ENCODE assay signal across 8 mouse cellular contexts in genomic region chr8:74993081-74993474, GRCm38 (mm10). TPM values are rescaled to one million over a fixed set of nuclear protein-coding genes. Genes with fewer than 3 reads are reported as not detected.
A peak's percentile ranks its signal among the peaks of the same experiment; 100 is the strongest.
DNase-seq lines count a peak whose midpoint lies in the region; ATAC-seq and TF ChIP-seq lines count a peak whose summit lies in the region.

Hmgxb4 (plus strand) TSS chr8:74993356.

- H3K4me1 ChIP-seq in kidney, embryonic 14.5 days (ENCODE audit: control insufficient read depth, insufficient read depth, low read length): 0 out of 2 replicates have a peak, but pooled peaks cover 4% of the 10 kb centered on the region
- H3K4me1 ChIP-seq in forebrain, embryonic 16.5 days (replicated peaks; ENCODE audit: control insufficient read depth, insufficient read depth, low read length): peaks cover 5% of the 10 kb centered on the region
- no peaks in the 10 kb centered on the region; the same call in 1 of the 2 replicates for H3K4me1 ChIP-seq in intestine, postnatal 0 days (replicated peaks; ENCODE audit: control insufficient read depth, insufficient read depth, low read length)
- peaks cover 6% of the 10 kb centered on the region for H3K4me1 ChIP-seq in midbrain, embryonic 11.5 days (ENCODE audit: control insufficient read depth, insufficient read depth, low read length)

- no peaks in the 10 kb centered on the region for H3K9me3 ChIP-seq in kidney, embryonic 14.5 days (ENCODE audit: control insufficient read depth, low read length)
- H3K9me3 ChIP-seq in forebrain, embryonic 16.5 days (ENCODE audit: control insufficient read depth, low read length): no peaks in the 10 kb centered on the region
- H3K9me3 ChIP-seq in intestine, postnatal 0 days (ENCODE audit: control insufficient read depth): no peaks in the 10 kb centered on the region
- H3K9me3 ChIP-seq in midbrain, embryonic 11.5 days (ENCODE audit: control insufficient read depth, low read length): no peaks in the 10 kb centered on the region

- peak within 1 kb of the TSS; percentile 93 for H3K4me3 ChIP-seq in kidney, embryonic 14.5 days (ENCODE audit: low read length)
- H3K4me3 ChIP-seq in forebrain, embryonic 16.5 days (replicated peaks; ENCODE audit: low read length): peak within 1 kb of the TSS; percentile 66
- peak within 1 kb of the TSS; percentile 97 for H3K4me3 ChIP-seq in intestine, postnatal 0 days (ENCODE audit: low read depth, low read length)
- peak within 1 kb of the TSS; percentile 92 for H3K4me3 ChIP-seq in midbrain, embryonic 11.5 days (ENCODE audit: low read depth, low read length)

- peak within 1 kb of the TSS; percentile 64 for H3K4me2 ChIP-seq in kidney, embryonic 14.5 days (replicated peaks; ENCODE audit: low read depth, low read length)
- peak within 1 kb of the TSS; percentile 64 for H3K4me2 ChIP-seq in forebrain, embryonic 16.5 days (ENCODE audit: low read length)
- H3K4me2 ChIP-seq in intestine, postnatal 0 days (replicated peaks; ENCODE audit: low read depth): peak within 1 kb of the TSS; percentile 81
- peak within 1 kb of the TSS; percentile 57 for H3K4me2 ChIP-seq in midbrain, embryonic 11.5 days

- 0 out of 2 replicates have a peak, but pooled peaks have one; percentile 4 for ATAC-seq in kidney, embryonic 14.5 days (ENCODE audit: low FRiP score, low TSS enrichment)
- ATAC-seq in activated CD4-positive, CD25-positive, alpha-beta regulatory T cell, adult 4 months: peak; percentile 7
- peak; percentile 14 for ATAC-seq in forebrain, embryonic 16.5 days
- ATAC-seq in intestine, postnatal 0 days: 0 out of 2 replicates have a peak, but pooled peaks have one; percentile 3
- ATAC-seq in midbrain, embryonic 11.5 days (ENCODE audit: low FRiP score): peak; percentile 28

- WGBS in kidney, embryonic 14.5 days: 9% methylated on average over 8 of the region's 8 CpGs
- 8% methylated on average over 8 of the region's 8 CpGs for WGBS in forebrain, embryonic 16.5 days
- 10% methylated on average over 8 of the region's 8 CpGs for WGBS in intestine, postnatal 0 days
- WGBS in midbrain, embryonic 11.5 days: 15% methylated on average over 8 of the region's 8 CpGs

- H3K27me3 ChIP-seq in kidney, embryonic 14.5 days (ENCODE audit: control insufficient read depth, insufficient read depth, low read length): no peaks in the 10 kb centered on the region
- H3K27me3 ChIP-seq in forebrain, embryonic 16.5 days (replicated peaks; ENCODE audit: control insufficient read depth, insufficient read depth, low read length): 0 out of 2 replicates have a peak, but pooled peaks cover 2% of the 10 kb centered on the region
- no peaks in the 10 kb centered on the region for H3K27me3 ChIP-seq in intestine, postnatal 0 days (replicated peaks; ENCODE audit: control insufficient read depth, insufficient read depth, low read length)
- 0 out of 2 replicates have a peak, but pooled peaks cover 2% of the 10 kb centered on the region for H3K27me3 ChIP-seq in midbrain, embryonic 11.5 days (ENCODE audit: control insufficient read depth, insufficient read depth, low read length)

- H3K36me3 ChIP-seq in kidney, embryonic 14.5 days (ENCODE audit: control insufficient read depth, insufficient read depth, low read length): no peaks in the 10 kb centered on the region
- no peaks in the 10 kb centered on the region for H3K36me3 ChIP-seq in forebrain, embryonic 16.5 days (ENCODE audit: control insufficient read depth, insufficient read depth)
- no peaks in the 10 kb centered on the region for H3K36me3 ChIP-seq in intestine, postnatal 0 days (ENCODE audit: control insufficient read depth, insufficient read depth)
- no peaks in the 10 kb centered on the region for H3K36me3 ChIP-seq in midbrain, embryonic 11.5 days (ENCODE audit: control insufficient read depth, insufficient read depth, low read length)

- DNase-seq in kidney, postnatal 36 days: no peak
- peak; percentile 93 for DNase-seq in midbrain, embryonic 11.5 days (ENCODE audit: low spot score, missing footprints)
- DNase-seq in right cerebral cortex, postnatal 14 days: no peak
- no peak for DNase-seq in thymus, postnatal 25 days

- peak within 1 kb of the TSS; percentile 96 for H3K27ac ChIP-seq in kidney, embryonic 14.5 days (ENCODE audit: low read depth, low read length)
- peak within 1 kb of the TSS; percentile 95 for H3K27ac ChIP-seq in forebrain, embryonic 16.5 days (ENCODE audit: low read length)
- H3K27ac ChIP-seq in intestine, postnatal 0 days (ENCODE audit: low read depth, low read length): peak within 1 kb of the TSS; percentile 96
- peak within 1 kb of the TSS; percentile 92 for H3K27ac ChIP-seq in midbrain, embryonic 11.5 days (ENCODE audit: low read depth, low read length)

- peak within 1 kb of the TSS; percentile 99 for H3K9ac ChIP-seq in kidney, embryonic 14.5 days (ENCODE audit: low read depth, low read length)
- peak within 1 kb of the TSS; percentile 97 for H3K9ac ChIP-seq in forebrain, embryonic 16.5 days (replicated peaks; ENCODE audit: low read depth, low read length)
- H3K9ac ChIP-seq in intestine, postnatal 0 days (ENCODE audit: low read depth, low read length): peak within 1 kb of the TSS; percentile 98
- H3K9ac ChIP-seq in midbrain, embryonic 11.5 days (ENCODE audit: low read length): peak within 1 kb of the TSS; percentile 99

- TF ChIP-seq CTCF in intestine, postnatal 0 days (IDR thresholded peaks at IDR 0.05; ENCODE audit: low read depth): no peak

RNA-seq across cellular contexts. Expression of gene Hmgxb4, which starts in this region (rescaled TPM):
- polyA plus RNA-seq in kidney, embryonic 14.5 days (2014; fragmentation: Nextera tagmentation; extraction: Ambion mirVana): 45.6 and 55.4 TPM in 2 replicates
- polyA plus RNA-seq in activated CD4-positive, CD25-positive, alpha-beta regulatory T cell, adult 4 months (2017; shearing (Covaris generic)): 10 to 100 TPM; 32.9 to 42.2 TPM
- 41.2 and 48.3 TPM in 2 replicates for polyA plus RNA-seq in forebrain, embryonic 16.5 days (2015; fragmentation: Nextera tagmentation; extraction: Ambion mirVana)
- polyA plus RNA-seq in intestine, postnatal 0 days (2015; fragmentation: Nextera tagmentation; extraction: Ambion mirVana): 10.7 and 11.6 TPM in 2 replicates
- polyA plus RNA-seq in midbrain, embryonic 11.5 days (2014; fragmentation: Nextera tagmentation; extraction: Ambion mirVana): 45.3 and 52.6 TPM in 2 replicates
